Mouse (Mus musculus) erythroblast, embryonic 14.5 days (primary cell): ENCODE measurements around the gene Tnfrsf4. TPM values are rescaled to one million over a fixed set of nuclear protein-coding genes. Genes with fewer than 3 reads are reported as not detected.

Experiments
- H3K27me3 ChIP-seq: 2 replicates; pipeline ENCODE4 v1.6.1; 2012; ENCODE audit warnings: inconsistent platforms; ENCODE audit not compliant: control insufficient read depth
- H3K36me3 ChIP-seq: 2 replicates; pipeline ENCODE4 v1.6.1; 2012; ENCODE audit warnings: mild to moderate bottlenecking, inconsistent platforms; ENCODE audit not compliant: control insufficient read depth
- H3K4me1 ChIP-seq: 2 replicates; pipeline ENCODE4 v1.6.1; 2012; ENCODE audit warnings: inconsistent platforms; ENCODE audit not compliant: control insufficient read depth
- H3K4me3 ChIP-seq: replicated peaks from 2 replicates; pipeline ENCODE3; 2012; ENCODE audit warnings: moderate library complexity, mild to moderate bottlenecking, inconsistent platforms
- H3K9me3 ChIP-seq: 2 replicates; pipeline ENCODE4 v1.6.1; 2012; ENCODE audit warnings: low read length, inconsistent platforms, mixed read lengths; ENCODE audit not compliant: control insufficient read depth
- GATA1 ChIP-seq: IDR thresholded peaks from 2 replicates; pipeline ENCODE4 v1.6.1; 2012; ENCODE audit warnings: low read length, inconsistent platforms, mixed read lengths
- TAL1 ChIP-seq: IDR thresholded peaks from 3 replicates; pipeline ENCODE4 v1.6.1; 2012; ENCODE audit warnings: low read length, inconsistent platforms, mixed read lengths
- polyA plus RNA-seq: library from polyadenylated mRNA; stranded (reverse); fragments of >175 nt; gene quantifications from 2 replicates; pipeline ENCODE4 v1.2.3, GENCODE M21; 2012

Gene Tnfrsf4
- polyA plus RNA-seq, 1 experiment: 0.11 TPM

- no peaks in the 10 kb centered on the region for H3K4me1 ChIP-seq
- H3K36me3 ChIP-seq: no peaks in the 10 kb centered on the region
- no peaks in the 10 kb centered on the region for H3K9me3 ChIP-seq
- no peaks in the 10 kb centered on the region for H3K27me3 ChIP-seq
- no peak overlapping the region for H3K4me3 ChIP-seq
- no peak for TF ChIP-seq GATA1
Measured at GRCm38 (mm10) chr4:156058826-156059225, 45.2 kb downstream of the Tnfrsf4 start.

- no peak for TF ChIP-seq GATA1
- H3K4me1 ChIP-seq: no peaks in the 10 kb centered on the region
- H3K27me3 ChIP-seq: no peaks in the 10 kb centered on the region
Measured at GRCm38 (mm10) chr4:156059261-156059660, 45.6 kb downstream of the Tnfrsf4 start, which contains the start of gene Ttll10. Ttll10 (minus strand) TSS chr4:156059414.

GRCm38 (mm10) chr4:156059713-156060112 is 46.1 kb downstream of the Tnfrsf4 start:
- Histone ChIP-seq H3K9me3 (no peaks in the 10 kb centered on the region), H3K4me3 (no peak overlapping the region), H3K36me3 (no peaks in the 10 kb centered on the region), H3K27me3 (no peaks in the 10 kb centered on the region), H3K4me1 (no peaks in the 10 kb centered on the region)
- TF ChIP-seq GATA1 (no peak), TAL1 (no peak)

More at GRCm38 (mm10) chr4:156059261-156059660, 45.6 kb downstream of the Tnfrsf4 start, which contains the start of gene Ttll10:
- Histone ChIP-seq H3K9me3 (no peaks in the 10 kb centered on the region), H3K36me3 (no peaks in the 10 kb centered on the region), H3K4me3 (no peak within 1 kb of the TSS)

GRCm38 (mm10) chr4:156063861-156064509 is 50.3 kb downstream of the Tnfrsf4 start:
- Histone ChIP-seq H3K4me1 (no peaks in the 10 kb centered on the region), H3K27me3 (no peaks in the 10 kb centered on the region), H3K36me3 (no peaks in the 10 kb centered on the region; the same call in 1 of the 2 replicates), H3K4me3 (no peak overlapping the region), H3K9me3 (no peaks in the 10 kb centered on the region)
- TF ChIP-seq GATA1 (no peak), TAL1 (no peak)

- H3K4me1 ChIP-seq: no peaks in the 10 kb centered on the region
- H3K4me3 ChIP-seq: no peak overlapping the region
- H3K9me3 ChIP-seq: no peaks in the 10 kb centered on the region
- no peaks in the 10 kb centered on the region; the same call in 1 of the 2 replicates for H3K36me3 ChIP-seq
- TF ChIP-seq GATA1: no peak
- no peak for TF ChIP-seq TAL1
- no peaks in the 10 kb centered on the region for H3K27me3 ChIP-seq
Measured at GRCm38 (mm10) chr4:156064510-156064897, 50.9 kb downstream of the Tnfrsf4 start.

DNA sequence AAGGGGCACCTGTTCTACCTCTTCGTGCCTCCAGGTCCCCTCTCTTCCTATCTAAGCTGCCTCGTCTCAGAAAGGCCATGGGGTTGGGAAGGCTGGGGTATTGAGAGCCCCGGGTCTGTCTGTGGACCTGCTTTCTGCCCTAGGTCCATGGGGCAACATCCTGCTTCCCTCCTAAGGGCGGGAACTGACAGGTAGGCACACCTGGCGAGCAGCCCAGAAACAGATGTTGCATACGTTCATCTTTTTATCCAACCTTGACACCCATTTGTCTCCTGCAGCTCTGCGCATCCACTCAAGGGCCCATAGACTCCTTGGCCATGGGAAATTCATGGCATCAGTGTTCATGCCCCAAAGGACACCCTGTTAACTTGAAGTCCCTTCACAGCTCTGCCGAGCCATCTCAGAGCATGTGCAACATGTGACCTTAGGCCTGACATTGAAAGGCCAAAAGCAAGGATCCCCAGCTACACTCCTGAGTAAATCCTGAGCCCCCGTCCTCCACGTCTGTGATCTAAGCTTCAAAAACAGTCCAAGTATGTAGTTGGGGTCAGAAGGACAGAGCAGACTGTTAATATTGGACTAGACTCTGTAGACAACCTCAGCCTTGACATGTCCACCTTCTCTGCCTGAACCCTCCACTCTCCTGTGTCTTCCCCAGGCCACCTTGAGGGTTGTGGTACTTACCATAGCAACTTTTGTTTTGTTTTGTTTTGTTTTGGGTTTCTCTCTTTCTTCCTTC is 51.7 kb downstream of the Tnfrsf4 start:
- Histone ChIP-seq H3K4me1 (no peaks in the 10 kb centered on the region), H3K9me3 (no peaks in the 10 kb centered on the region), H3K36me3 (no peaks in the 10 kb centered on the region; the same call in 1 of the 2 replicates), H3K27me3 (no peaks in the 10 kb centered on the region), H3K4me3 (no peak overlapping the region)
- no peak for TF ChIP-seq GATA1
- no peak for TF ChIP-seq TAL1

Other genes starting within 250 kb of the Tnfrsf4 start
- gene Vwa1, start 239.1 kb upstream of the Tnfrsf4 start, polyA plus RNA-seq: 0.01 TPM in 1 of 2 replicates, not detected in the other
- not detected in 2 replicates for gene Tmem88b, start 228.0 kb upstream of the Tnfrsf4 start, polyA plus RNA-seq
- 0.10 TPM in 1 of 2 replicates, not detected in the other for gene Ankrd65, start 223.4 kb upstream of the Tnfrsf4 start, polyA plus RNA-seq
- 1.9 and 2.3 TPM in 2 replicates for gene Mrpl20, start 211.0 kb upstream of the Tnfrsf4 start, polyA plus RNA-seq
- gene Ccnl2, start 201.4 kb upstream of the Tnfrsf4 start, polyA plus RNA-seq: 4.7 and 4.8 TPM in 2 replicates
- 28.2 and 40.5 TPM in 2 replicates for gene Aurkaip1, start 182.6 kb upstream of the Tnfrsf4 start, polyA plus RNA-seq
- gene Mxra8, start 174.2 kb upstream of the Tnfrsf4 start, polyA plus RNA-seq: 0.11 TPM in 1 of 2 replicates, not detected in the other
- gene Dvl1, start 166.4 kb upstream of the Tnfrsf4 start, polyA plus RNA-seq: 8.1 and 8.2 TPM in 2 replicates
- not detected in 2 replicates for gene Tas1r3, start 150.5 kb upstream of the Tnfrsf4 start, polyA plus RNA-seq
- gene Cptp, start 144.4 kb upstream of the Tnfrsf4 start, polyA plus RNA-seq: 0.17 and 0.55 TPM in 2 replicates
- 0.94 and 1.8 TPM in 2 replicates for gene Ints11, start 144.3 kb upstream of the Tnfrsf4 start, polyA plus RNA-seq
- 2.1 and 3.5 TPM in 2 replicates for gene Pusl1, start 122.1 kb upstream of the Tnfrsf4 start, polyA plus RNA-seq
- 3.8 and 4.1 TPM in 2 replicates for gene Acap3, start 122.0 kb upstream of the Tnfrsf4 start, polyA plus RNA-seq
- gene Ube2j2, start 70.0 kb upstream of the Tnfrsf4 start, polyA plus RNA-seq: 12.5 and 13.5 TPM in 2 replicates
- 7.7 and 11.5 TPM in 2 replicates for gene C1qtnf12, start 51.5 kb upstream of the Tnfrsf4 start, polyA plus RNA-seq
- 0.11 and 0.22 TPM in 2 replicates for gene B3galt6, start 21.2 kb upstream of the Tnfrsf4 start, polyA plus RNA-seq
- gene Sdf4, start 21.0 kb upstream of the Tnfrsf4 start, polyA plus RNA-seq: 3.2 and 4.3 TPM in 2 replicates
- not detected in 2 replicates for gene Tnfrsf18, start 12.3 kb downstream of the Tnfrsf4 start, polyA plus RNA-seq
- not detected in 2 replicates for gene Ttll10, start 45.6 kb downstream of the Tnfrsf4 start, polyA plus RNA-seq
- 0.90 and 0.96 TPM in 2 replicates for gene 9430015G10Rik, start 96.1 kb downstream of the Tnfrsf4 start, polyA plus RNA-seq
- gene Rnf223, start 116.7 kb downstream of the Tnfrsf4 start, polyA plus RNA-seq: 0.10 TPM in 2 replicates
- 0.45 and 0.51 TPM in 2 replicates for gene Agrn, start 183.6 kb downstream of the Tnfrsf4 start, polyA plus RNA-seq
- 0.75 and 0.80 TPM in 2 replicates for gene Isg15, start 187.0 kb downstream of the Tnfrsf4 start, polyA plus RNA-seq
- 0.13 and 0.15 TPM in 2 replicates for gene AW011738, start 189.5 kb downstream of the Tnfrsf4 start, polyA plus RNA-seq
- not detected in 2 replicates for gene Perm1, start 202.0 kb downstream of the Tnfrsf4 start, polyA plus RNA-seq
- gene Plekhn1, start 221.0 kb downstream of the Tnfrsf4 start, polyA plus RNA-seq: 1.5 and 2.4 TPM in 2 replicates
- gene Noc2l, start 222.2 kb downstream of the Tnfrsf4 start, polyA plus RNA-seq: 2.9 and 3.0 TPM in 2 replicates
- gene Samd11, start 241.8 kb downstream of the Tnfrsf4 start, polyA plus RNA-seq: 72.2 and 81.7 TPM in 2 replicates